Mouse (Mus musculus): ENCODE measurements around the gene Trpm3.

DNA sequence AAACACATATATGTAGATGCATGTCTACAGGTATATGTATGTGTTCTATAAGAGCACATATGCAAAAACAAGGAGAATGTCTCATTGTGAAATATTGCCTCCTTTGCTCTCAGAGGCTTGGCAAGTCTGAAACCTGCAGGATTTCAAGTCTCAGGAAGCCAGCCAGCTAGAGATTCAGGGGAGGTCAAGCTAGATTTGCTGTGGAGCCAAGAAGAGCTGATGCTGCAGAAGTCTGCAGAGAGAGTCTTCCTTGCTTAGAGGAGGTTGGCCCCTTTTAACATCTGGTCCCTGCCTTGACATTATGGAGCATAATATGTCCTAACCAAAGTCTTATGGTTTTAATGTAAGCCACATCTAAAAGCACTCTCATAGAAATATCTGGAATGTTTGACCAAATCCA, 323.2 kb downstream of the Trpm3 start:
- TF ChIP-seq POLR2A (IDR thresholded peaks at IDR 0.05; ENCODE audit: control insufficient read depth, extremely low read depth, insufficient read depth, low read length, poor library complexity) (no peak), CTCF (IDR thresholded peaks at IDR 0.05; ENCODE audit: borderline replicate concordance, control insufficient read depth, extremely low read depth, insufficient read depth, low read length, poor library complexity) (no peak)
